Mouse (Mus musculus): ENCODE measurements around the gene Nagk.
"Not testable (repeated sequence)": the region's sequence is repeated elsewhere in the genome, so short reads cannot be mapped to it uniquely, and the experiment has no call there.

DNA sequence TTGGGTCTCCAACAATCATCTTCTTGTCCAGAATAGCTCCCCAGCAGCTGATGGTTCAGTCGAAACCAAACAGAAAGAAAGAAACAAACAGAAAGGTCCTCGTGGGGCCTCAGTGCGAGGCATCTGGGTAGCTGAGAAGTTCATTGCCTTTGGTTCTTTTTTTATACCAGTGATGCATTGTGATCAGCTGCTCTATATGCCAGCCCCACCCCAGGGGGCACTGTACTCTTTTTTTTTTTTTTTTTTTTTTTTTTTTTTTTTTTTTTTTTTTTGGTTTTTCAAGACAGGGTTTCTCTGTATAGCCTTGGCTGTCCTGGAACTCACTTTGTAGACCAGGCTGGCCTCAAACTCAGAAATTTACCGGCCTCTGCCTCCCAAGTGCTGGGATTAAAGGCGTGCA, 4.2 kb upstream of the Nagk start:
- TF ChIP-seq TAL1, GATA1 (IDR thresholded peaks at IDR 0.05; ENCODE audit: low read length): not testable (repeated sequence)
